Mouse (Mus musculus): ENCODE data around the gene Prdm2. TPM values are rescaled to one million over a fixed set of nuclear protein-coding genes. Genes with fewer than 3 reads are reported as not detected.

Prdm2 gene
- total and polyA plus RNA-seq, 3 experiments: 4.3 to 13.5 TPM; not detected in 1

GRCm38 (mm10) chr4:143253356-143253755, 40.6 kb upstream of the Prdm2 start:
- no peak for DNase-seq (ENCODE audit: low read depth, low spot score)

GRCm38 (mm10) chr4:143248050-143248449, 35.3 kb upstream of the Prdm2 start:
- H3K36me3 ChIP-seq (ENCODE audit: control insufficient read depth in 1 of 2, insufficient read depth in 2 of 2, low read length in 2 of 2): no peaks in the 10 kb centered on the region
- no peaks in the 10 kb centered on the region for H3K79me2 ChIP-seq (ENCODE audit: control insufficient read depth, insufficient read depth, low read length, poor library complexity)
- DNase-seq (ENCODE audit: low read depth, low spot score): peak; percentile 38
- no peaks in the 10 kb centered on the region for H3K4me1 ChIP-seq (ENCODE audit: control insufficient read depth in 1 of 2, insufficient read depth in 2 of 2, low read length in 2 of 2)
- no peaks in the 10 kb centered on the region for H3K9me3 ChIP-seq (replicated peaks; ENCODE audit: insufficient read depth, low read length)
- no peak overlapping the region for H3K9ac ChIP-seq (ENCODE audit: control insufficient read depth, low read depth, low read length, poor library complexity, severe bottlenecking)
- H3K4me3 ChIP-seq (ENCODE audit: control insufficient read depth in 1 of 2, insufficient read depth in 1 of 2, low read depth in 2 of 2, low read length in 2 of 2): no peak overlapping the region
- TF ChIP-seq GABPA (IDR thresholded peaks at IDR 0.05; ENCODE audit: low read depth, low read length): no peak
- peak; percentile 40 to 55 (median 41) for TF ChIP-seq CTCF (IDR thresholded peaks at IDR 0.05 in 2 of 3, conservative IDR thresholded peaks at IDR 0.05 in 1 of 3; ENCODE audit: control insufficient read depth in 1 of 3, insufficient read depth in 1 of 3, low read depth in 2 of 3, low read length in 3 of 3, poor library complexity in 1 of 3, severe bottlenecking in 1 of 3)
- H3K27me3 ChIP-seq (ENCODE audit: control insufficient read depth in 1 of 2, insufficient read depth in 2 of 2, low read length in 2 of 2): no peaks in the 10 kb centered on the region
- no peak overlapping the region for H3K27ac ChIP-seq (ENCODE audit: control insufficient read depth, low read depth, low read length)

More at GRCm38 (mm10) chr4:143253356-143253755, 40.6 kb upstream of the Prdm2 start:
- Histone ChIP-seq H3K4me3 (ENCODE audit: control insufficient read depth in 1 of 2, insufficient read depth in 1 of 2, low read depth in 2 of 2, low read length in 2 of 2) (no peak overlapping the region), H3K79me2 (ENCODE audit: control insufficient read depth, insufficient read depth, low read length, poor library complexity) (peaks cover 1% of the 10 kb centered on the region; the same call in 1 of the 2 replicates), H3K27me3 (ENCODE audit: control insufficient read depth in 1 of 2, insufficient read depth in 2 of 2, low read length in 2 of 2) (no peaks in the 10 kb centered on the region), H3K27ac (ENCODE audit: control insufficient read depth, low read depth, low read length) (no peak overlapping the region), H3K36me3 (ENCODE audit: control insufficient read depth in 1 of 2, insufficient read depth in 2 of 2, low read length in 2 of 2) (no peaks in the 10 kb centered on the region), H3K4me1 (ENCODE audit: control insufficient read depth in 1 of 2, insufficient read depth in 2 of 2, low read length in 2 of 2) (no peaks in the 10 kb centered on the region), H3K9me3 (replicated peaks; ENCODE audit: insufficient read depth, low read length) (no peaks in the 10 kb centered on the region), H3K9ac (ENCODE audit: control insufficient read depth, low read depth, low read length, poor library complexity, severe bottlenecking) (no peak overlapping the region)
- TF ChIP-seq ZKSCAN1 (IDR thresholded peaks at IDR 0.05; ENCODE audit: low read depth, low read length) (no peak), ZC3H11A (IDR thresholded peaks at IDR 0.05; ENCODE audit: low read depth, low read length) (no peak), JUND (IDR thresholded peaks at IDR 0.05; ENCODE audit: low read depth, low read length) (no peak), MEF2A (IDR thresholded peaks at IDR 0.05; ENCODE audit: extremely low read depth, insufficient replicate concordance, low read depth, low read length, poor library complexity, severe bottlenecking) (no peak), MAZ (IDR thresholded peaks at IDR 0.05; ENCODE audit: low read depth, low read length) (no peak), POLR2AphosphoS5 (IDR thresholded peaks at IDR 0.05; ENCODE audit: borderline replicate concordance, low read depth, low read length) (no peak), UBTF (IDR thresholded peaks at IDR 0.05; ENCODE audit: borderline replicate concordance, insufficient read depth, low read depth, low read length) (no peak), USF2 (IDR thresholded peaks at IDR 0.05; ENCODE audit: borderline replicate concordance in 1 of 2, insufficient read depth in 1 of 2, low read depth in 1 of 2, low read length in 2 of 2) (no peak), GATA1 (IDR thresholded peaks at IDR 0.05; ENCODE audit: low read depth, low read length) (no peak), CHD2 (IDR thresholded peaks at IDR 0.05; ENCODE audit: low read length) (no peak), NRF1 (IDR thresholded peaks at IDR 0.05; ENCODE audit: insufficient read depth, low read depth, low read length, poor library complexity, severe bottlenecking) (no peak), MYC (IDR thresholded peaks at IDR 0.05; ENCODE audit: low read depth, low read length) (no peak), TAL1 (IDR thresholded peaks at IDR 0.05; ENCODE audit: low read length) (no peak), SMC3 (IDR thresholded peaks at IDR 0.05; ENCODE audit: low read depth, low read length) (no peak), CTCF (IDR thresholded peaks at IDR 0.05 in 2 of 3, conservative IDR thresholded peaks at IDR 0.05 in 1 of 3; ENCODE audit: control insufficient read depth in 1 of 3, insufficient read depth in 1 of 3, low read depth in 2 of 3, low read length in 3 of 3, poor library complexity in 1 of 3, severe bottlenecking in 1 of 3) (no peak), KAT2A (conservative IDR thresholded peaks at IDR 0.05; ENCODE audit: low read depth, low read length) (no peak), ELF1 (IDR thresholded peaks at IDR 0.05; ENCODE audit: low read depth, low read length) (no peak), BHLHE40 (IDR thresholded peaks at IDR 0.05; ENCODE audit: borderline replicate concordance, low read depth, low read length) (no peak)

All from MEL (cell line).